Mouse (Mus musculus) liver, embryonic 14.5 days (tissue): ENCODE measurements at regions not wholly inside any gene's neighbourhood (a gene's known extent, or its start where the extent isn't known, plus 50 kb on each side); places are given as distances from the start of the nearest gene placed in this dataset.

Source experiments
- CTCF ChIP-seq: IDR thresholded peaks from 2 replicates; pipeline ENCODE4 v1.5.1; 2016; ENCODE audit warnings: antibody characterized with exemption, low read depth, control low read depth
- EP300 ChIP-seq: IDR thresholded peaks from 2 replicates; pipeline ENCODE4 v1.6.1; 2016; ENCODE audit warnings: antibody characterized with exemption, low read depth

DNA sequence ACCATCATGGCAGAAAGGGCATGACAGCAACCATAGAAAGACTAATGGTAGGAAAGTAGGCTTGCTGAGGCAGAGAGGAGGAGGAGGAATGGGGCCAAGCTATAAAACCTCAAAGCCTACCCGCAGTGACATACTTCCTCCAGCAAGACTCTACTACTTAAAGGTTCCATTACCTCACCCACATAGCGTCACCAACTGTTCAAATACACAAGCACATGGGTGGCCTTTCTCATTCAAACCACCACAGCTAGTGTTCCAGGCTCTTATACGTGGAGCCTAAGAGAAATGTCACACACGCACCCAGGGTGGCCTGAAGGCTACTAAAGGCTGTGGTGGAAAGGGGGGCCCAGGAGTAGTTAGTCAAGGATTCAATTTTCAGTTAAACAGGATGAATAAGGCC lies 72.5 kb upstream of the Tmtc1 start:
- TF ChIP-seq CTCF (no peak), EP300 (no peak)
